Mouse (Mus musculus) cortical plate, adult 2 months (tissue): Measurements from ENCODE around the gene Ildr2. TPM values are rescaled to one million over a fixed set of nuclear protein-coding genes. Genes with fewer than 3 reads are reported as not detected.

Source experiments
- H3K27ac ChIP-seq: fragments of 200-500 bp; 2 replicates; pipeline ENCODE4 v1.5.1; 2012; ENCODE audit warnings: low read length, control low read depth, inconsistent platforms; ENCODE audit not compliant: insufficient read depth
- H3K4me1 ChIP-seq: fragments of 200-500 bp; 2 replicates; pipeline ENCODE4 v1.6.1; 2011; ENCODE audit warnings: low read length; ENCODE audit not compliant: control insufficient read depth, insufficient read depth
- H3K4me3 ChIP-seq: fragments of 200-500 bp; 2 replicates; pipeline ENCODE4 v1.5.1; 2011; ENCODE audit warnings: mild to moderate bottlenecking, low read length, control low read depth; ENCODE audit not compliant: insufficient read depth
- CTCF ChIP-seq: fragments of 200-500 bp; IDR thresholded peaks from 2 replicates; pipeline ENCODE4 v1.5.1; 2011; ENCODE audit warnings: mild to moderate bottlenecking, control low read depth, low read length; ENCODE audit not compliant: insufficient read depth; ENCODE audit errors: extremely low read depth
- POLR2A ChIP-seq: fragments of 200-500 bp; IDR thresholded peaks from 2 replicates; pipeline ENCODE4 v1.6.1; 2011; ENCODE audit warnings: mild to moderate bottlenecking, low read length, control low read depth; ENCODE audit not compliant: insufficient read depth; ENCODE audit errors: extremely low read depth
- polyA plus RNA-seq: library from polyadenylated mRNA; depleted of rRNA; stranded (reverse); fragments of >200 nt; gene quantifications from 2 replicates; pipeline ENCODE4 v1.2.3, GENCODE M21; 2012

Gene Ildr2
- polyA plus RNA-seq, 1 experiment = 27.8 TPM

- Histone ChIP-seq H3K4me3 (no peak overlapping the region), H3K4me1 (peaks cover 16% of the 10 kb centered on the region), H3K27ac (no peak overlapping the region)
- no peak for TF ChIP-seq POLR2A
- TF ChIP-seq CTCF = no peak
Measured at GRCm38 (mm10) chr1:166298884-166299283, 44.9 kb downstream of the Ildr2 start.

GRCm38 (mm10) chr1:166299821-166300220 lies 45.9 kb downstream of the Ildr2 start:
- no peak for TF ChIP-seq CTCF
- no peak for TF ChIP-seq POLR2A
- H3K27ac ChIP-seq = peak overlapping the region; percentile 51; the same call in 1 of the 2 replicates
- H3K4me3 ChIP-seq = no peak overlapping the region

GRCm38 (mm10) chr1:166300526-166300925 lies 46.6 kb downstream of the Ildr2 start:
- 0 out of 2 replicates have a peak overlapping the region, but pooled peaks have one; percentile 58 for H3K27ac ChIP-seq
- TF ChIP-seq CTCF = no peak
- TF ChIP-seq POLR2A = no peak
- peaks cover 21% of the 10 kb centered on the region for H3K4me1 ChIP-seq
- H3K4me3 ChIP-seq = no peak overlapping the region

More at GRCm38 (mm10) chr1:166299821-166300220, 45.9 kb downstream of the Ildr2 start:
- H3K4me1 ChIP-seq = peaks cover 18% of the 10 kb centered on the region

- peak overlapping the region; percentile 27; the same call in 1 of the 2 replicates for H3K27ac ChIP-seq
- TF ChIP-seq POLR2A = no peak
- TF ChIP-seq CTCF = no peak
- H3K4me3 ChIP-seq = no peak overlapping the region
- H3K4me1 ChIP-seq = peaks cover 18% of the 10 kb centered on the region
Measured at GRCm38 (mm10) chr1:166304352-166305240, 50.7 kb downstream of the Ildr2 start.

- Histone ChIP-seq H3K27ac (peak overlapping the region; percentile 61; the same call in 1 of the 2 replicates), H3K4me3 (peak overlapping the region; percentile 27; the same call in 1 of the 2 replicates), H3K4me1 (peaks cover 13% of the 10 kb centered on the region)
- TF ChIP-seq POLR2A = no peak
- no peak for TF ChIP-seq CTCF
Measured at GRCm38 (mm10) chr1:166308471-166308850, 54.5 kb downstream of the Ildr2 start.

GRCm38 (mm10) chr1:166308851-166309715 lies 55.1 kb downstream of the Ildr2 start:
- Histone ChIP-seq H3K4me3 (peak overlapping the region; percentile 27), H3K4me1 (peaks cover 13% of the 10 kb centered on the region), H3K27ac (peak overlapping the region; percentile 61; the same call in 1 of the 2 replicates)
- TF ChIP-seq CTCF (no peak), POLR2A (no peak)

GRCm38 (mm10) chr1:166311151-166311550 lies 57.2 kb downstream of the Ildr2 start:
- peaks cover 8% of the 10 kb centered on the region for H3K4me1 ChIP-seq
- no peak overlapping the region for H3K27ac ChIP-seq
- TF ChIP-seq POLR2A = no peak
- no peak for TF ChIP-seq CTCF
- no peak overlapping the region for H3K4me3 ChIP-seq

- TF ChIP-seq CTCF (no peak), POLR2A (no peak)
- Histone ChIP-seq H3K4me1 (peaks cover 4% of the 10 kb centered on the region), H3K27ac (peak overlapping the region; percentile 51), H3K4me3 (no peak overlapping the region)
Measured at GRCm38 (mm10) chr1:166313637-166314036, 59.7 kb downstream of the Ildr2 start.

GRCm38 (mm10) chr1:166315706-166316105 lies 61.8 kb downstream of the Ildr2 start:
- no peak overlapping the region for H3K27ac ChIP-seq
- no peak for TF ChIP-seq POLR2A
- no peak for TF ChIP-seq CTCF
- H3K4me3 ChIP-seq = no peak overlapping the region
- peaks cover 2% of the 10 kb centered on the region for H3K4me1 ChIP-seq
